Mouse (Mus musculus) lung, postnatal 0 days (tissue): ENCODE data around the gene Hoxa4. TPM values are rescaled to one million over a fixed set of nuclear protein-coding genes. Genes with fewer than 3 reads are reported as not detected.

Source experiments
- ATAC-seq: fragments of 200-750 bp; cut with Nextera tagmentation; 2 replicates; pipeline ENCODE4 v1.8.0; 2017; ENCODE audit warnings: moderate library complexity
- DNase-seq: peaks from one replicate; pipeline ENCODE4 v3.0.0-alpha.2; 2016; ENCODE audit warnings: low spot score
- H3K27ac ChIP-seq: fragments of 300-500 bp; sonication (generic); 2 replicates; pipeline ENCODE4 v1.5.1; 2014; ENCODE audit warnings: antibody characterized with exemption, mild to moderate bottlenecking, low read length, mixed read lengths
- H3K27me3 ChIP-seq: fragments of 300-500 bp; sonication (generic); replicated peaks from 2 replicates; pipeline ENCODE4 v1.6.1; 2014; ENCODE audit warnings: low read length, mixed read lengths; ENCODE audit not compliant: insufficient read depth
- H3K36me3 ChIP-seq: fragments of 300-500 bp; sonication (generic); 2 replicates; pipeline ENCODE4 v1.6.1; 2014; ENCODE audit warnings: low read length, mixed read lengths; ENCODE audit not compliant: insufficient read depth
- H3K4me1 ChIP-seq: fragments of 300-500 bp; sonication (generic); 2 replicates; pipeline ENCODE4 v1.6.1; 2014; ENCODE audit warnings: antibody characterized with exemption, low read depth, low read length, mixed read lengths; ENCODE audit not compliant: insufficient read depth
- H3K4me2 ChIP-seq: fragments of 300-500 bp; sonication (generic); replicated peaks from 2 replicates; pipeline ENCODE4 v1.6.1; 2014; ENCODE audit warnings: low read depth, mild to moderate bottlenecking, low read length, moderate library complexity, mixed read lengths
- H3K4me3 ChIP-seq: fragments of 300-500 bp; sonication (generic); 2 replicates; pipeline ENCODE4 v1.5.1; 2014; ENCODE audit warnings: low read depth, low read length
- H3K9ac ChIP-seq: fragments of 300-500 bp; sonication (generic); replicated peaks from 2 replicates; pipeline ENCODE4 v1.6.1; 2014; ENCODE audit warnings: low read depth, mild to moderate bottlenecking
- H3K9me3 ChIP-seq: fragments of 300-500 bp; sonication (generic); 2 replicates; pipeline ENCODE4 v1.6.1; 2016; ENCODE audit warnings: low read length, mixed read lengths
- CTCF ChIP-seq: IDR thresholded peaks from 2 replicates; pipeline ENCODE4 v1.5.1; 2016; ENCODE audit warnings: antibody characterized with exemption, mild to moderate bottlenecking
- EP300 ChIP-seq: IDR thresholded peaks from 2 replicates; pipeline ENCODE4 v1.6.1; 2016; ENCODE audit warnings: antibody characterized with exemption, mild to moderate bottlenecking, control low read depth
- WGBS: fragments of 180-500 bp; shearing (Covaris S2); extraction: QIAGEN DNeasy Blood & Tissue Kit; methylation state at CpG from one replicate; pipeline ENCODE4 v1.1.7; 2014; 5-methylcytosine and 5-hydroxymethylcytosine counted together
- polyA plus RNA-seq: library from polyadenylated mRNA; unstranded; fragments of >200 nt; fragmentation: Nextera tagmentation; extraction: Ambion mirVana; gene quantifications from 2 replicates; pipeline ENCODE4 v1.2.1, GENCODE M21; 2015

The Hoxa4 gene
- polyA plus RNA-seq, 1 experiment from 2014 or later: 3.9 TPM

- DNase-seq (no peak), ATAC-seq (peak; percentile 19; the same call in 1 of the 2 replicates)
- no peak overlapping the region for H3K4me2 ChIP-seq
- no peak overlapping the region for H3K9ac ChIP-seq
- H3K27ac ChIP-seq: no peak overlapping the region
- WGBS: 2% methylated on average over 63 of the region's 70 CpGs
- no peaks in the 10 kb centered on the region for H3K4me1 ChIP-seq
- H3K4me3 ChIP-seq: no peak overlapping the region; the same call in 1 of the 2 replicates
- TF ChIP-seq CTCF (no peak), EP300 (no peak)
- H3K9me3 ChIP-seq: no peaks in the 10 kb centered on the region
- peaks cover 91% of the 10 kb centered on the region for H3K27me3 ChIP-seq
- no peaks in the 10 kb centered on the region for H3K36me3 ChIP-seq
Observed at GRCm38 (mm10) chr6:52233546-52234427, 42.2 kb upstream of the Hoxa4 start.

GRCm38 (mm10) chr6:52232984-52233545, 41.5 kb upstream of the Hoxa4 start:
- WGBS: 1% methylated on average over 23 of the region's 23 CpGs
- ATAC-seq (no peak), DNase-seq (no peak)
- no peak overlapping the region for H3K4me2 ChIP-seq
- H3K9ac ChIP-seq: no peak overlapping the region
- no peaks in the 10 kb centered on the region for H3K9me3 ChIP-seq
- H3K36me3 ChIP-seq: no peaks in the 10 kb centered on the region
- TF ChIP-seq EP300 (no peak), CTCF (no peak)
- H3K27me3 ChIP-seq: peaks cover 84% of the 10 kb centered on the region
- no peak overlapping the region for H3K27ac ChIP-seq
- no peak overlapping the region for H3K4me3 ChIP-seq
- H3K4me1 ChIP-seq: no peaks in the 10 kb centered on the region

- H3K27ac ChIP-seq: no peak overlapping the region
- H3K27me3 ChIP-seq: peaks cover 83% of the 10 kb centered on the region
- no peak for DNase-seq
- no peaks in the 10 kb centered on the region for H3K36me3 ChIP-seq
- no peak overlapping the region for H3K4me3 ChIP-seq
- H3K9me3 ChIP-seq: no peaks in the 10 kb centered on the region
- no peak for ATAC-seq
- WGBS: under 1% methylated on average over 18 of the region's 18 CpGs
- no peak overlapping the region for H3K4me2 ChIP-seq
- H3K9ac ChIP-seq: no peak overlapping the region
- H3K4me1 ChIP-seq: no peaks in the 10 kb centered on the region
- peak; percentile 8; the same call in 1 of the 2 replicates for TF ChIP-seq CTCF
- no peak for TF ChIP-seq EP300
Observed at GRCm38 (mm10) chr6:52232568-52232965, 41.0 kb upstream of the Hoxa4 start.

GRCm38 (mm10) chr6:52231885-52232567, 40.5 kb upstream of the Hoxa4 start:
- no peak overlapping the region for H3K4me2 ChIP-seq
- no peaks in the 10 kb centered on the region for H3K36me3 ChIP-seq
- no peaks in the 10 kb centered on the region for H3K4me1 ChIP-seq
- H3K27me3 ChIP-seq: peaks cover 83% of the 10 kb centered on the region
- no peak for ATAC-seq
- H3K4me3 ChIP-seq: no peak overlapping the region
- no peak overlapping the region for H3K27ac ChIP-seq
- no peak overlapping the region for H3K9ac ChIP-seq
- H3K9me3 ChIP-seq: no peaks in the 10 kb centered on the region
- 2% methylated on average over 18 of the region's 18 CpGs for WGBS
- TF ChIP-seq CTCF (no peak), EP300 (no peak)
- no peak for DNase-seq

- no peak for TF ChIP-seq CTCF
- no peak for TF ChIP-seq EP300
- no peaks in the 10 kb centered on the region for H3K36me3 ChIP-seq
- H3K4me1 ChIP-seq: no peaks in the 10 kb centered on the region
- H3K9ac ChIP-seq: no peak within 1 kb of the TSS
- no peaks in the 10 kb centered on the region for H3K9me3 ChIP-seq
- no peak for ATAC-seq
- DNase-seq: no peak
- 3% methylated on average over 19 of the region's 36 CpGs for WGBS
- no peak within 1 kb of the TSS for H3K27ac ChIP-seq
- peaks cover 83% of the 10 kb centered on the region for H3K27me3 ChIP-seq
- no peak within 1 kb of the TSS for H3K4me2 ChIP-seq
- no peak within 1 kb of the TSS for H3K4me3 ChIP-seq
Observed at GRCm38 (mm10) chr6:52230516-52231165, 39.1 kb upstream of the Hoxa4 start, which contains the start of gene Hoxa9. Gene Hoxa9 (minus strand): TSS chr6:52231089.
